22 mouse cellular contexts compared by ENCODE assay signal in genomic region chr10:20983040-20983439, GRCm38 (mm10). TPM values are rescaled to one million over a fixed set of nuclear protein-coding genes. Genes with fewer than 3 reads are reported as not detected.
DNase-seq lines count a peak whose midpoint lies in the region; ATAC-seq and TF ChIP-seq lines count a peak whose summit lies in the region.
"Had no signal": no experiment of that assay in that cellular context is flagged by ENCODE, and none has a peak within 500 bp of the region (broad histone marks: within the 10 kb centered on the region; RNA-seq: fewer than 3 reads in every experiment).

No protein-coding gene starts in this region.

- no peak overlapping the region for H3K9ac ChIP-seq in kidney, postnatal 0 days (ENCODE audit: low read depth, low read length)
- no peak overlapping the region for H3K9ac ChIP-seq in lung, postnatal 0 days (replicated peaks; ENCODE audit: low read depth)
- H3K9ac ChIP-seq: embryonic facial prominence, embryonic 12.5 days; heart, embryonic 12.5 days; limb, embryonic 12.5 days; liver, embryonic 13.5 days; midbrain, embryonic 12.5 days; neural tube, embryonic 12.5 days had no signal

- WGBS in kidney, postnatal 0 days = 90% methylated on average over 6 of the region's 6 CpGs
- WGBS in kidney, adult 2 months = 94% methylated on average over 6 of the region's 6 CpGs
- 89% methylated on average over 6 of the region's 6 CpGs for WGBS in lung, postnatal 0 days

- peak; percentile 45; the same call in 1 of the 2 replicates for TF ChIP-seq CTCF in kidney, postnatal 0 days (IDR thresholded peaks at IDR 0.05; ENCODE audit: low read depth)
- TF ChIP-seq CTCF in kidney, adult 2 months (conservative IDR thresholded peaks at IDR 0.05; ENCODE audit: insufficient read depth, insufficient read length, low read depth, low read length) = no peak
- TF ChIP-seq CTCF in lung, postnatal 0 days (IDR thresholded peaks at IDR 0.05) = peak; percentile 37; the same call in 1 of the 2 replicates
- TF ChIP-seq CTCF in cortical plate, adult 2 months (IDR thresholded peaks at IDR 0.05; ENCODE audit: extremely low read depth, insufficient read depth, low read length) = peak; percentile 11; the same call in 1 of the 2 replicates

- no peaks in the 10 kb centered on the region for H3K27me3 ChIP-seq in kidney, postnatal 0 days (ENCODE audit: insufficient read depth, low read length)
- no peaks in the 10 kb centered on the region for H3K27me3 ChIP-seq in kidney, adult 2 months (replicated peaks; ENCODE audit: control insufficient read depth, insufficient read depth, low read length)
- H3K27me3 ChIP-seq in lung, postnatal 0 days (replicated peaks; ENCODE audit: insufficient read depth, low read length) = no peaks in the 10 kb centered on the region
- H3K27me3 ChIP-seq: embryonic facial prominence, embryonic 12.5 days; heart, embryonic 12.5 days; limb, embryonic 12.5 days; liver, embryonic 13.5 days; midbrain, embryonic 12.5 days; neural tube, embryonic 12.5 days had no signal

- H3K4me3 ChIP-seq in kidney, postnatal 0 days (replicated peaks; ENCODE audit: low read depth, low read length) = no peak overlapping the region
- no peak overlapping the region for H3K4me3 ChIP-seq in kidney, adult 2 months (ENCODE audit: insufficient read depth, low read depth, low read length)
- no peak overlapping the region for H3K4me3 ChIP-seq in lung, postnatal 0 days (ENCODE audit: low read depth, low read length)
- no peak overlapping the region for H3K4me3 ChIP-seq in cortical plate, adult 2 months (ENCODE audit: insufficient read depth, low read length)
- H3K4me3 ChIP-seq: embryonic facial prominence, embryonic 12.5 days; heart, embryonic 12.5 days; hindbrain, embryonic 10.5 days; limb, embryonic 12.5 days; liver, embryonic 13.5 days; midbrain, embryonic 12.5 days; neural tube, embryonic 12.5 days had no signal

- H3K4me2 ChIP-seq in kidney, postnatal 0 days (ENCODE audit: low read length) = no peak overlapping the region
- H3K4me2 ChIP-seq in lung, postnatal 0 days (replicated peaks; ENCODE audit: low read depth, low read length) = no peak overlapping the region
- H3K4me2 ChIP-seq: embryonic facial prominence, embryonic 12.5 days; heart, embryonic 12.5 days; limb, embryonic 12.5 days; liver, embryonic 13.5 days; midbrain, embryonic 12.5 days; neural tube, embryonic 12.5 days had no signal

- no peaks in the 10 kb centered on the region for H3K9me3 ChIP-seq in kidney, postnatal 0 days (replicated peaks; ENCODE audit: low read length)
- no peaks in the 10 kb centered on the region for H3K9me3 ChIP-seq in lung, postnatal 0 days (ENCODE audit: low read length)
- H3K9me3 ChIP-seq: embryonic facial prominence, embryonic 12.5 days; heart, embryonic 12.5 days; hindbrain, embryonic 10.5 days; limb, embryonic 12.5 days; liver, embryonic 13.5 days; midbrain, embryonic 12.5 days; neural tube, embryonic 12.5 days had no signal

- H3K27ac ChIP-seq in kidney, postnatal 0 days = no peak overlapping the region
- no peak overlapping the region for H3K27ac ChIP-seq in kidney, adult 2 months (ENCODE audit: insufficient read depth, low read depth, low read length)
- H3K27ac ChIP-seq in lung, postnatal 0 days (ENCODE audit: low read length) = no peak overlapping the region
- H3K27ac ChIP-seq in cortical plate, adult 2 months (ENCODE audit: insufficient read depth, low read length) = no peak overlapping the region
- H3K27ac ChIP-seq: embryonic facial prominence, embryonic 12.5 days; hindbrain, embryonic 10.5 days; limb, embryonic 12.5 days; liver, embryonic 13.5 days; midbrain, embryonic 12.5 days; neural tube, embryonic 12.5 days had no signal

- no peaks in the 10 kb centered on the region for H3K36me3 ChIP-seq in kidney, postnatal 0 days (ENCODE audit: insufficient read depth, low read length)
- H3K36me3 ChIP-seq in kidney, adult 2 months (ENCODE audit: control insufficient read depth, insufficient read depth, low read length) = no peaks in the 10 kb centered on the region
- no peaks in the 10 kb centered on the region for H3K36me3 ChIP-seq in lung, postnatal 0 days (ENCODE audit: insufficient read depth, low read length)

- no peak for TF ChIP-seq POLR2A in kidney, adult 2 months (IDR thresholded peaks at IDR 0.05; ENCODE audit: low read depth, low read length)
- TF ChIP-seq POLR2A in cortical plate, adult 2 months (IDR thresholded peaks at IDR 0.05; ENCODE audit: extremely low read depth, insufficient read depth, low read length) = no peak

- TF ChIP-seq EP300 in lung, postnatal 0 days (IDR thresholded peaks at IDR 0.05) = no peak

- DNase-seq in kidney, postnatal 0 days (ENCODE audit: low spot score) = no peak
- no peak for DNase-seq in kidney, adult 2 months
- no peak for DNase-seq in lung, postnatal 0 days (ENCODE audit: low spot score)
- DNase-seq in lung, postnatal 36 days = no peak
- DNase-seq in adrenal gland, postnatal 14 days = no peak
- DNase-seq in cerebellum, adult 11 months = no peak
- DNase-seq: adrenal gland, postnatal 36 days; cerebellum, adult 9-11 months; gastrocnemius, postnatal 10 days; heart, postnatal 10 days; kidney, adult 18-20 months; kidney, postnatal 10 days; liver, embryonic 13.5 days; right cerebral cortex, postnatal 14 days; thymus, postnatal 14 days had no signal

- no peaks in the 10 kb centered on the region for H3K4me1 ChIP-seq in kidney, postnatal 0 days (replicated peaks; ENCODE audit: insufficient read depth, low read length)
- no peaks in the 10 kb centered on the region for H3K4me1 ChIP-seq in kidney, adult 2 months (ENCODE audit: control insufficient read depth, insufficient read depth, low read length)
- no peaks in the 10 kb centered on the region for H3K4me1 ChIP-seq in lung, postnatal 0 days (ENCODE audit: insufficient read depth, low read depth, low read length)
- H3K4me1 ChIP-seq in cortical plate, adult 2 months (ENCODE audit: control insufficient read depth, insufficient read depth, low read length) = no peaks in the 10 kb centered on the region
- H3K4me1 ChIP-seq: embryonic facial prominence, embryonic 12.5 days; hindbrain, embryonic 10.5 days; limb, embryonic 12.5 days; liver, embryonic 13.5 days; midbrain, embryonic 12.5 days; neural tube, embryonic 12.5 days had no signal

- no peak for ATAC-seq in kidney, postnatal 0 days (replicated peaks; ENCODE audit: low FRiP score, low read depth)
- ATAC-seq in lung, postnatal 0 days = no peak

RNA-seq across cellular contexts. Expression of gene Ahi1, which starts 30.7 kb away (rescaled TPM):
- 6.7 and 7.2 TPM in 2 replicates for polyA plus RNA-seq in kidney, postnatal 0 days (2015; fragmentation: Nextera tagmentation; extraction: Ambion mirVana)
- polyA plus RNA-seq in kidney, adult 2 months (2012; rRNA removed) = 4.1 and 4.5 TPM in 2 replicates
- 3.2 and 3.4 TPM in 2 replicates for polyA plus RNA-seq in lung, postnatal 0 days (2015; fragmentation: Nextera tagmentation; extraction: Ambion mirVana)
- polyA plus RNA-seq in cortical plate, adult 2 months (2012; rRNA removed) = 211 and 247 TPM in 2 replicates
- total RNA-seq in adrenal gland, postnatal 14 days (2021) = 32.6 and 32.9 TPM in 2 replicates

Comparison
In these comparisons a context has a peak if more than half of its experiments do, and no peak if none do; other contexts are left out.
1. RNA of gene Ahi1, which starts 30.7 kb away (polyA plus RNA-seq): 211 to 247 TPM in cortical plate, adult 2 months; 6.7 to 7.2 TPM in kidney, postnatal 0 days, 4.1 to 4.5 TPM in kidney, adult 2 months and 3.2 to 3.4 TPM in lung, postnatal 0 days; every median in the first group is over 10 times any median in the second.